Mouse (Mus musculus) lung, postnatal 0 days (tissue): Measurements from ENCODE around the gene Emc10.

Source experiments
- CTCF ChIP-seq: IDR thresholded peaks from 2 replicates; pipeline ENCODE4 v1.5.1; 2016; ENCODE audit warnings: antibody characterized with exemption, mild to moderate bottlenecking
- EP300 ChIP-seq: IDR thresholded peaks from 2 replicates; pipeline ENCODE4 v1.6.1; 2016; ENCODE audit warnings: antibody characterized with exemption, mild to moderate bottlenecking, control low read depth

GRCm38 (mm10) chr7:44535657-44536589, 39.6 kb upstream of the Emc10 start:
- TF ChIP-seq CTCF (no peak), EP300 (no peak)
